In the genomic region with DNA sequence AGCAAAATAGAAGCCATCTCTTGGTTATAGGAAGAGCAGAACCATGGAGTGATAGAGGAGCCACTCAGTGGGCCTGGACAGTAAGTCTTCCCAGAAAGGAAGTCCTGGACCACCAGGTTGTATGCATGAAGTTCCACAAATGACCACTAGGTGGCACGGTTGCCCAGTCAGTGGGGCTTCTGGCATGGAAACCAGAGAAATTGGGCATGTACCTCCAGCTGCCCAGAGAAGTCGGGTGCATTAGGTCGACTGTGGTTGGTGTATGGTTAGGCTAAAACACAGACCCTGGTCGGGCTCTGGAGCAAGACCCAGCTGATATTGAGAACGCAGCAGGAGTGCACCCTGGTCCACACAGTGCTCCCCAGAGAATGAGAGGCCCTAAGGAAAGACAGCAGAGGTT, we compare ENCODE assay signal across 9 mouse cellular contexts. TPM values are rescaled to one million over a fixed set of nuclear protein-coding genes. Genes with fewer than 3 reads are reported as not detected.
DNase-seq lines count a peak whose midpoint lies in the region; ATAC-seq and TF ChIP-seq lines count a peak whose summit lies in the region.
"Had no signal": no experiment of that assay in that cellular context is flagged by ENCODE, and none has a peak within 500 bp of the region (broad histone marks: within the 10 kb centered on the region; RNA-seq: fewer than 3 reads in every experiment).

No protein-coding gene starts in this region.

- no peaks in the 10 kb centered on the region for H3K36me3 ChIP-seq in heart, postnatal 0 days (replicated peaks; ENCODE audit: control insufficient read depth, insufficient read depth, low read length)
- no peaks in the 10 kb centered on the region for H3K36me3 ChIP-seq in liver, embryonic 12.5 days
- H3K36me3 ChIP-seq in neural tube, embryonic 12.5 days = no peaks in the 10 kb centered on the region
- no peaks in the 10 kb centered on the region for H3K36me3 ChIP-seq in stomach, postnatal 0 days (ENCODE audit: control insufficient read depth, insufficient read depth, low read length)

- H3K27ac ChIP-seq in heart, postnatal 0 days (ENCODE audit: low read depth) = no peak overlapping the region
- no peak overlapping the region for H3K27ac ChIP-seq in liver, embryonic 12.5 days
- H3K27ac ChIP-seq in neural tube, embryonic 12.5 days = no peak overlapping the region
- H3K27ac ChIP-seq in stomach, postnatal 0 days (replicated peaks) = no peak overlapping the region

- no peak overlapping the region for H3K4me3 ChIP-seq in heart, postnatal 0 days (ENCODE audit: low read depth, low read length)
- no peak overlapping the region for H3K4me3 ChIP-seq in liver, embryonic 12.5 days
- no peak overlapping the region for H3K4me3 ChIP-seq in neural tube, embryonic 12.5 days
- H3K4me3 ChIP-seq in stomach, postnatal 0 days (ENCODE audit: low read depth, low read length) = no peak overlapping the region
- H3K4me3 ChIP-seq: erythroblast, embryonic 14.5 days had no signal

- peak; percentile 88 for DNase-seq in brain, adult 2 months (ENCODE audit: low read depth, low spot score)
- DNase-seq in heart, postnatal 0 days (ENCODE audit: low spot score) = peak; percentile 71
- DNase-seq in kidney, postnatal 14 days = peak; percentile 85
- DNase-seq in stomach, postnatal 0 days (ENCODE audit: low spot score) = peak; percentile 83

- peak; percentile 98 for TF ChIP-seq CTCF in heart, postnatal 0 days (IDR thresholded peaks at IDR 0.05; ENCODE audit: low read depth)
- peak; percentile 100 for TF ChIP-seq CTCF in stomach, postnatal 0 days (IDR thresholded peaks at IDR 0.05; ENCODE audit: low read depth)

- H3K4me2 ChIP-seq in heart, postnatal 0 days (ENCODE audit: low read depth, low read length) = no peak overlapping the region
- H3K4me2 ChIP-seq in liver, embryonic 12.5 days = no peak overlapping the region
- H3K4me2 ChIP-seq in neural tube, embryonic 12.5 days (replicated peaks) = no peak overlapping the region
- H3K4me2 ChIP-seq in stomach, postnatal 0 days (replicated peaks; ENCODE audit: low read depth) = no peak overlapping the region

- TF ChIP-seq EP300 in heart, postnatal 0 days (IDR thresholded peaks at IDR 0.05; ENCODE audit: low read depth) = no peak
- no peak for TF ChIP-seq EP300 in stomach, postnatal 0 days (optimal IDR thresholded peaks at IDR 0.05)

- H3K9me3 ChIP-seq in heart, postnatal 0 days (replicated peaks; ENCODE audit: control insufficient read depth, low read length) = no peaks in the 10 kb centered on the region
- H3K9me3 ChIP-seq in liver, embryonic 12.5 days (replicated peaks) = no peaks in the 10 kb centered on the region
- H3K9me3 ChIP-seq in neural tube, embryonic 12.5 days = no peaks in the 10 kb centered on the region
- no peaks in the 10 kb centered on the region for H3K9me3 ChIP-seq in stomach, postnatal 0 days (ENCODE audit: control insufficient read depth, low read length)

- 0 out of 2 replicates have a peak, but pooled peaks cover 3% of the 10 kb centered on the region for H3K27me3 ChIP-seq in heart, postnatal 0 days (ENCODE audit: control insufficient read depth, insufficient read depth, low read length)
- H3K27me3 ChIP-seq in liver, embryonic 12.5 days (replicated peaks) = peaks cover 41% of the 10 kb centered on the region; the same call in 1 of the 2 replicates
- H3K27me3 ChIP-seq in neural tube, embryonic 12.5 days (replicated peaks) = no peaks in the 10 kb centered on the region
- H3K27me3 ChIP-seq in stomach, postnatal 0 days (ENCODE audit: control insufficient read depth, insufficient read depth, low read length) = no peaks in the 10 kb centered on the region

- peak; percentile 78 for ATAC-seq in CD4-positive, CD25-positive, alpha-beta regulatory T cell, adult 4 months
- peak; percentile 63 for ATAC-seq in erythroblast, adult 5-6 weeks (replicated peaks; ENCODE audit: low FRiP score, poor library complexity, severe bottlenecking)
- ATAC-seq in heart, postnatal 0 days (ENCODE audit: insufficient read depth, low read depth) = 0 out of 2 replicates have a peak, but pooled peaks have one; percentile 10
- ATAC-seq in liver, embryonic 12.5 days = peak; percentile 11; the same call in 1 of the 2 replicates
- ATAC-seq in neural tube, embryonic 12.5 days (ENCODE audit: low FRiP score, low read depth) = peak; percentile 67
- ATAC-seq in stomach, postnatal 0 days (ENCODE audit: low FRiP score, low TSS enrichment) = peak; percentile 32; the same call in 1 of the 2 replicates

- no peaks in the 10 kb centered on the region for H3K4me1 ChIP-seq in heart, postnatal 0 days (ENCODE audit: control insufficient read depth, insufficient read depth)
- H3K4me1 ChIP-seq in liver, embryonic 12.5 days = 0 out of 2 replicates have a peak, but pooled peaks cover 4% of the 10 kb centered on the region
- H3K4me1 ChIP-seq in neural tube, embryonic 12.5 days = no peaks in the 10 kb centered on the region
- H3K4me1 ChIP-seq in stomach, postnatal 0 days (replicated peaks; ENCODE audit: control insufficient read depth, insufficient read depth) = no peaks in the 10 kb centered on the region

- WGBS in heart, postnatal 0 days = 7% methylated on average over 5 of the region's 5 CpGs
- 7% methylated on average over 5 of the region's 5 CpGs for WGBS in liver, embryonic 12.5 days (ENCODE audit: insufficient replicate concordance)
- WGBS in neural tube, embryonic 12.5 days = 9% methylated on average over 5 of the region's 5 CpGs
- WGBS in stomach, postnatal 0 days = 0% methylated on average over 5 of the region's 5 CpGs

- no peak overlapping the region for H3K9ac ChIP-seq in heart, postnatal 0 days (replicated peaks; ENCODE audit: low read depth, low read length)
- no peak overlapping the region for H3K9ac ChIP-seq in liver, embryonic 12.5 days
- H3K9ac ChIP-seq in neural tube, embryonic 12.5 days = no peak overlapping the region
- H3K9ac ChIP-seq in stomach, postnatal 0 days (ENCODE audit: low read length) = no peak overlapping the region

RNA-seq across cellular contexts. Expression of a gene that starts 38.8 kb away (rescaled TPM):
- polyA plus RNA-seq in CD4-positive, CD25-positive, alpha-beta regulatory T cell, adult 4 months (2017; shearing (Covaris generic)) = 1 to 10 TPM in 1 of 2 experiments, under 1 TPM in 1; 0.67 to 1.6 TPM
- total RNA-seq in erythroblast, adult 5-6 weeks (2015; ENCODE audit: low replicate concordance) = 0.96 and 3.8 TPM in 2 replicates
- 1.3 and 2.1 TPM in 2 replicates for total RNA-seq in erythroblast, adult 5-6 weeks (2017; ENCODE audit: low replicate concordance)
- total RNA-seq in heart, postnatal 0 days (2014; rRNA removed; ENCODE audit: low replicate concordance) = 1.6 and 2.1 TPM in 2 replicates
- 0.83 and 1.2 TPM in 2 replicates for polyA plus RNA-seq in heart, postnatal 0 days (2015; fragmentation: Nextera tagmentation; extraction: Ambion mirVana)
- 3.4 and 3.8 TPM in 2 replicates for polyA plus RNA-seq in liver, embryonic 12.5 days (2016; fragmentation: Nextera tagmentation; extraction: Ambion mirVana)
- polyA plus RNA-seq in neural tube, embryonic 12.5 days (2016; fragmentation: Nextera tagmentation; extraction: Ambion mirVana) = 1.9 and 2.8 TPM in 2 replicates
- 0.76 and 1.1 TPM in 2 replicates for polyA plus RNA-seq in stomach, postnatal 0 days (2015; fragmentation: Nextera tagmentation; extraction: Ambion mirVana)

Comparison
In these comparisons a context has a peak if more than half of its experiments do, and no peak if none do; other contexts are left out.
1. ATAC-seq: peak in every context shown above with its lines; median percentile 78 in CD4-positive, CD25-positive, alpha-beta regulatory T cell, adult 4 months; 67 in neural tube, embryonic 12.5 days; 63 in erythroblast, adult 5-6 weeks; 32 in stomach, postnatal 0 days; 11 in liver, embryonic 12.5 days; 10 in heart, postnatal 0 days.